Mouse (Mus musculus): ENCODE data around the gene Rbmy.
"Not testable (repeated sequence)": the region's sequence is repeated elsewhere in the genome, so short reads cannot be mapped to it uniquely, and the experiment has no call there.

Gene Rbmy

DNA sequence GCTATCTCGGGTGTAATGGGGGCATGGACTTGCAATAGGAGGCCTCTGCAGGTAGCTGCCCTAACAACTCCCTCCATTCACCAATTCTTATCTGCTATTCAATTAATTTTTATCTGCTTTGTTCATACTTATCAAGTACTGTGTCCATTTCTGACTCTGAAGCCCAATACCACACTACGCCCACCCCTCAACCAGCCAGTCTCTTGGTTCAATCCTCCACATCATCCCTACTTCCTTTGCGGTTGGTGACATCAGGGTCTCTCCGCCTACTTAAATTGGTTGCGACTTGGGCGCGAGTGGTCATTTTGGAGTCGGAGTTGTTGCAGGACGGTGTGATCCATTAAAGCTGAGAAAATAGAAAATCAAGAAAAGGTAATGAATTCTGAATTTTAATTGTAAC is at the start of gene Rbmy, which contains the start of gene Gm10256:
TSS of gene Rbmy (plus strand) at position 301 of the 400 bp plus-strand sequence.
TSS of gene Gm10256 (plus strand) at position 320 of the 400 bp plus-strand sequence.
- not testable (repeated sequence) for DNase-seq

DNA sequence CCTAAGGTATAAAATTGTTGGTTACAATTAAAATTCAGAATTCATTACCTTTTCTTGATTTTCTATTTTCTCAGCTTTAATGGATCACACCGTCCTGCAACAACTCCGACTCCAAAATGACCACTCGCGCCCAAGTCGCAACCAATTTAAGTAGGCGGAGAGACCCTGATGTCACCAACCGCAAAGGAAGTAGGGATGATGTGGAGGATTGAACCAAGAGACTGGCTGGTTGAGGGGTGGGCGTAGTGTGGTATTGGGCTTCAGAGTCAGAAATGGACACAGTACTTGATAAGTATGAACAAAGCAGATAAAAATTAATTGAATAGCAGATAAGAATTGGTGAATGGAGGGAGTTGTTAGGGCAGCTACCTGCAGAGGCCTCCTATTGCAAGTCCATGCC is 34.4 kb upstream of the Rbmy start, which contains the start of gene Gm4064:
TSS of gene Gm4064 (minus strand) at position 101 of the 400 bp plus-strand sequence.
- DNase-seq, result not testable (repeated sequence)

Data from right cerebral cortex, adult 18-20 months (tissue).